Mouse (Mus musculus) midbrain, postnatal 0 days (tissue): ENCODE data around the gene Susd1. TPM values are rescaled to one million over a fixed set of nuclear protein-coding genes. Genes with fewer than 3 reads are reported as not detected.

Source experiments
- ATAC-seq: fragments of 200-750 bp; cut with Nextera tagmentation; 2 replicates; pipeline ENCODE4 v1.8.0; 2017; ENCODE audit warnings: moderate number of reproducible peaks, mild to moderate bottlenecking, moderate TSS enrichment, moderate library complexity; ENCODE audit not compliant: low FRiP score
- DNase-seq: peaks from one replicate; pipeline ENCODE4 v3.0.0-alpha.2; 2015; ENCODE audit warnings: low spot score
- H3K27ac ChIP-seq: fragments of 300-500 bp; sonication (generic); 2 replicates; pipeline ENCODE4 v1.5.1; 2014; ENCODE audit warnings: low read depth, mild to moderate bottlenecking, low read length, mixed read lengths
- H3K27me3 ChIP-seq: fragments of 300-500 bp; sonication (generic); 2 replicates; pipeline ENCODE4 v1.6.1; 2014; ENCODE audit warnings: low read length, control low read depth, mixed read lengths; ENCODE audit not compliant: insufficient read depth
- H3K36me3 ChIP-seq: fragments of 300-500 bp; sonication (generic); 2 replicates; pipeline ENCODE4 v1.6.1; 2014; ENCODE audit warnings: low read length, control low read depth, mixed read lengths; ENCODE audit not compliant: insufficient read depth
- H3K4me1 ChIP-seq: fragments of 300-500 bp; sonication (generic); 2 replicates; pipeline ENCODE4 v1.6.1; 2014; ENCODE audit warnings: mild to moderate bottlenecking, control low read depth, antibody characterized with exemption, low read length, mixed read lengths; ENCODE audit not compliant: insufficient read depth
- H3K4me2 ChIP-seq: fragments of 300-500 bp; sonication (generic); 2 replicates; pipeline ENCODE4 v1.6.1; 2014; ENCODE audit warnings: low read depth, mild to moderate bottlenecking, low read length, mixed read lengths; ENCODE audit not compliant: poor library complexity, severe bottlenecking
- H3K4me3 ChIP-seq: fragments of 300-500 bp; sonication (generic); 2 replicates; pipeline ENCODE4 v1.5.1; 2014; ENCODE audit warnings: low read depth, mild to moderate bottlenecking, low read length, moderate library complexity
- H3K9ac ChIP-seq: fragments of 300-500 bp; sonication (generic); replicated peaks from 2 replicates; pipeline ENCODE4 v1.6.1; 2014; ENCODE audit warnings: mild to moderate bottlenecking, low read length, moderate library complexity, mixed read lengths; ENCODE audit not compliant: poor library complexity, severe bottlenecking
- H3K9me3 ChIP-seq: fragments of 300-500 bp; sonication (generic); 2 replicates; pipeline ENCODE4 v1.6.1; 2016; ENCODE audit warnings: low read length, control low read depth
- CTCF ChIP-seq: IDR thresholded peaks from 2 replicates; pipeline ENCODE4 v1.5.1; 2016; ENCODE audit warnings: antibody characterized with exemption, mild to moderate bottlenecking
- WGBS: fragments of 180-500 bp; shearing (Covaris S2); extraction: QIAGEN DNeasy Blood & Tissue Kit; methylation state at CpG from one replicate; pipeline ENCODE4 v1.1.7; 2014; 5-methylcytosine and 5-hydroxymethylcytosine counted together
- polyA plus RNA-seq: library from polyadenylated mRNA; unstranded; fragments of >200 nt; fragmentation: Nextera tagmentation; extraction: Ambion mirVana; gene quantifications from 2 replicates; pipeline ENCODE4 v1.2.1, GENCODE M21; 2015
- total RNA-seq: library from RNA; depleted of rRNA; stranded (reverse); fragments of >200 nt; gene quantifications from 2 replicates; pipeline ENCODE4 v1.2.3, GENCODE M21; 2014

Gene Susd1
- total and polyA plus RNA-seq, 2 experiments from 2014 or later: 2.0 to 8.9 TPM

GRCm38 (mm10) chr4:59280876-59281275 is 157.6 kb downstream of the Susd1 start:
- no peak overlapping the region for H3K4me2 ChIP-seq
- TF ChIP-seq CTCF: no peak
- DNase-seq (no peak), ATAC-seq (no peak)
- H3K27ac ChIP-seq: no peak overlapping the region
- H3K4me3 ChIP-seq: no peak overlapping the region
- WGBS: 89% methylated on average over 5 of the region's 5 CpGs
- H3K9me3 ChIP-seq: no peaks in the 10 kb centered on the region
- H3K36me3 ChIP-seq: no peaks in the 10 kb centered on the region
- H3K27me3 ChIP-seq: no peaks in the 10 kb centered on the region
- H3K9ac ChIP-seq: no peak overlapping the region
- no peaks in the 10 kb centered on the region for H3K4me1 ChIP-seq

- no peak for ATAC-seq
- WGBS: 86% methylated on average over 5 of the region's 5 CpGs
- H3K27ac ChIP-seq: no peak overlapping the region
- no peaks in the 10 kb centered on the region for H3K9me3 ChIP-seq
- no peak overlapping the region for H3K4me3 ChIP-seq
- H3K27me3 ChIP-seq: no peaks in the 10 kb centered on the region
- H3K4me1 ChIP-seq: no peaks in the 10 kb centered on the region
- H3K36me3 ChIP-seq: no peaks in the 10 kb centered on the region
- DNase-seq: no peak
- H3K9ac ChIP-seq: no peak overlapping the region
- no peak overlapping the region for H3K4me2 ChIP-seq
- no peak for TF ChIP-seq CTCF
Measured at GRCm38 (mm10) chr4:59279111-59279510, 159.3 kb downstream of the Susd1 start.

GRCm38 (mm10) chr4:59278410-59278809 is 160.0 kb downstream of the Susd1 start:
- Histone ChIP-seq H3K4me1 (no peaks in the 10 kb centered on the region), H3K9me3 (no peaks in the 10 kb centered on the region), H3K27me3 (no peaks in the 10 kb centered on the region), H3K4me2 (no peak overlapping the region), H3K36me3 (no peaks in the 10 kb centered on the region), H3K4me3 (no peak overlapping the region), H3K9ac (no peak overlapping the region), H3K27ac (no peak overlapping the region)
- no peak for TF ChIP-seq CTCF
- no peak for DNase-seq
- no peak for ATAC-seq
- 84% methylated on average over 7 of the region's 7 CpGs for WGBS

- Histone ChIP-seq H3K27ac (no peak overlapping the region), H3K9ac (no peak overlapping the region), H3K36me3 (no peaks in the 10 kb centered on the region), H3K4me3 (no peak overlapping the region), H3K4me1 (no peaks in the 10 kb centered on the region), H3K9me3 (no peaks in the 10 kb centered on the region), H3K4me2 (no peak overlapping the region), H3K27me3 (no peaks in the 10 kb centered on the region)
- ATAC-seq (no peak), DNase-seq (no peak)
- 96% methylated on average over 9 of the region's 9 CpGs for WGBS
- TF ChIP-seq CTCF: no peak
Measured at GRCm38 (mm10) chr4:59277958-59278357, 160.5 kb downstream of the Susd1 start.

- no peak overlapping the region for H3K4me2 ChIP-seq
- H3K9me3 ChIP-seq: no peaks in the 10 kb centered on the region
- 74% methylated on average over 2 of the region's 2 CpGs for WGBS
- ATAC-seq (no peak), DNase-seq (peak; percentile 11)
- H3K9ac ChIP-seq: no peak overlapping the region
- no peaks in the 10 kb centered on the region for H3K36me3 ChIP-seq
- H3K27me3 ChIP-seq: no peaks in the 10 kb centered on the region
- no peak overlapping the region for H3K4me3 ChIP-seq
- no peak for TF ChIP-seq CTCF
- no peak overlapping the region for H3K27ac ChIP-seq
- H3K4me1 ChIP-seq: no peaks in the 10 kb centered on the region
Measured at GRCm38 (mm10) chr4:59275956-59276355, 162.5 kb downstream of the Susd1 start.

GRCm38 (mm10) chr4:59275494-59275893 is 162.9 kb downstream of the Susd1 start:
- Histone ChIP-seq H3K4me2 (no peak overlapping the region), H3K27me3 (no peaks in the 10 kb centered on the region), H3K27ac (no peak overlapping the region), H3K36me3 (no peaks in the 10 kb centered on the region), H3K9ac (no peak overlapping the region), H3K4me3 (no peak overlapping the region), H3K4me1 (no peaks in the 10 kb centered on the region), H3K9me3 (no peaks in the 10 kb centered on the region)
- TF ChIP-seq CTCF: no peak
- ATAC-seq: no peak
- no peak for DNase-seq
- 80% methylated on average over 3 of the region's 3 CpGs for WGBS
